Mouse (Mus musculus): Measurements from ENCODE around the gene Tiam2. TPM values are rescaled to one million over a fixed set of nuclear protein-coding genes. Genes with fewer than 3 reads are reported as not detected.

The Tiam2 gene
- polyA plus RNA-seq, 1 experiment from 2014 or later = 6.0 TPM

GRCm38 (mm10) chr17:3396881-3397281 is 70.5 kb downstream of the Tiam2 start:
- Histone ChIP-seq H3K9me3 (ENCODE audit: control insufficient read depth, low read length) (no peaks in the 10 kb centered on the region), H3K4me2 (ENCODE audit: low read depth, low read length) (no peak overlapping the region), H3K27ac (ENCODE audit: low read length) (no peak overlapping the region), H3K27me3 (ENCODE audit: control insufficient read depth, insufficient read depth, low read depth, low read length) (no peaks in the 10 kb centered on the region), H3K9ac (ENCODE audit: low read length) (no peak overlapping the region), H3K36me3 (ENCODE audit: control insufficient read depth, insufficient read depth, low read length) (no peaks in the 10 kb centered on the region), H3K4me3 (ENCODE audit: low read length) (no peak overlapping the region), H3K4me1 (replicated peaks; ENCODE audit: control insufficient read depth, insufficient read depth, low read length) (no peaks in the 10 kb centered on the region)
- no peak for ATAC-seq (ENCODE audit: low read depth)
- 70% methylated on average over 12 of the region's 12 CpGs for WGBS

GRCm38 (mm10) chr17:3397836-3398235 is 71.5 kb downstream of the Tiam2 start:
- Histone ChIP-seq H3K4me2 (ENCODE audit: low read depth, low read length) (no peak overlapping the region), H3K4me3 (ENCODE audit: low read length) (no peak overlapping the region), H3K9ac (ENCODE audit: low read length) (no peak overlapping the region), H3K27me3 (ENCODE audit: control insufficient read depth, insufficient read depth, low read depth, low read length) (no peaks in the 10 kb centered on the region), H3K4me1 (replicated peaks; ENCODE audit: control insufficient read depth, insufficient read depth, low read length) (no peaks in the 10 kb centered on the region), H3K36me3 (ENCODE audit: control insufficient read depth, insufficient read depth, low read length) (no peaks in the 10 kb centered on the region), H3K9me3 (ENCODE audit: control insufficient read depth, low read length) (no peaks in the 10 kb centered on the region), H3K27ac (ENCODE audit: low read length) (no peak overlapping the region)
- no peak for ATAC-seq (ENCODE audit: low read depth)
- WGBS = 55% methylated on average over 5 of the region's 5 CpGs

GRCm38 (mm10) chr17:3405350-3406073 is 79.1 kb downstream of the Tiam2 start:
- H3K36me3 ChIP-seq (ENCODE audit: control insufficient read depth, insufficient read depth, low read length) = no peaks in the 10 kb centered on the region
- ATAC-seq (ENCODE audit: low read depth) = no peak
- no peaks in the 10 kb centered on the region for H3K27me3 ChIP-seq (ENCODE audit: control insufficient read depth, insufficient read depth, low read depth, low read length)
- 63% methylated on average over 9 of the region's 9 CpGs for WGBS
- no peak overlapping the region for H3K4me2 ChIP-seq (ENCODE audit: low read depth, low read length)
- no peak overlapping the region for H3K4me3 ChIP-seq (ENCODE audit: low read length)
- H3K9me3 ChIP-seq (ENCODE audit: control insufficient read depth, low read length) = no peaks in the 10 kb centered on the region
- no peak overlapping the region for H3K27ac ChIP-seq (ENCODE audit: low read length)
- H3K9ac ChIP-seq (ENCODE audit: low read length) = no peak overlapping the region
- H3K4me1 ChIP-seq (replicated peaks; ENCODE audit: control insufficient read depth, insufficient read depth, low read length) = no peaks in the 10 kb centered on the region

- ATAC-seq (ENCODE audit: low read depth) = no peak
- Histone ChIP-seq H3K27me3 (ENCODE audit: control insufficient read depth, insufficient read depth, low read depth, low read length) (no peaks in the 10 kb centered on the region), H3K9me3 (ENCODE audit: control insufficient read depth, low read length) (no peaks in the 10 kb centered on the region), H3K9ac (ENCODE audit: low read length) (no peak overlapping the region), H3K36me3 (ENCODE audit: control insufficient read depth, insufficient read depth, low read length) (no peaks in the 10 kb centered on the region), H3K4me3 (ENCODE audit: low read length) (no peak overlapping the region), H3K4me2 (ENCODE audit: low read depth, low read length) (no peak overlapping the region), H3K27ac (ENCODE audit: low read length) (no peak overlapping the region), H3K4me1 (replicated peaks; ENCODE audit: control insufficient read depth, insufficient read depth, low read length) (no peaks in the 10 kb centered on the region)
- WGBS = 17% methylated on average over 1 of the region's 1 CpGs
Observed at GRCm38 (mm10) chr17:3407051-3407450, 80.7 kb downstream of the Tiam2 start.

GRCm38 (mm10) chr17:3410307-3410706 is 83.9 kb downstream of the Tiam2 start:
- 43% methylated on average over 2 of the region's 2 CpGs for WGBS
- H3K4me3 ChIP-seq (ENCODE audit: low read length) = no peak overlapping the region
- no peak overlapping the region for H3K9ac ChIP-seq (ENCODE audit: low read length)
- H3K36me3 ChIP-seq (ENCODE audit: control insufficient read depth, insufficient read depth, low read length) = no peaks in the 10 kb centered on the region
- ATAC-seq (ENCODE audit: low read depth) = no peak
- H3K9me3 ChIP-seq (ENCODE audit: control insufficient read depth, low read length) = no peaks in the 10 kb centered on the region
- no peak overlapping the region for H3K4me2 ChIP-seq (ENCODE audit: low read depth, low read length)
- H3K27me3 ChIP-seq (ENCODE audit: control insufficient read depth, insufficient read depth, low read depth, low read length) = no peaks in the 10 kb centered on the region
- 0 out of 2 replicates have a peak, but pooled peaks cover 2% of the 10 kb centered on the region for H3K4me1 ChIP-seq (replicated peaks; ENCODE audit: control insufficient read depth, insufficient read depth, low read length)
- H3K27ac ChIP-seq (ENCODE audit: low read length) = no peak overlapping the region

GRCm38 (mm10) chr17:3412771-3413170 is 86.4 kb downstream of the Tiam2 start:
- ATAC-seq (ENCODE audit: low read depth) = no peak
- H3K4me1 ChIP-seq (replicated peaks; ENCODE audit: control insufficient read depth, insufficient read depth, low read length) = 0 out of 2 replicates have a peak, but pooled peaks cover 2% of the 10 kb centered on the region
- H3K9me3 ChIP-seq (ENCODE audit: control insufficient read depth, low read length) = no peaks in the 10 kb centered on the region
- no peak overlapping the region for H3K9ac ChIP-seq (ENCODE audit: low read length)
- no peak overlapping the region for H3K27ac ChIP-seq (ENCODE audit: low read length)
- no peaks in the 10 kb centered on the region for H3K36me3 ChIP-seq (ENCODE audit: control insufficient read depth, insufficient read depth, low read length)
- 85% methylated on average over 4 of the region's 4 CpGs for WGBS
- H3K4me2 ChIP-seq (ENCODE audit: low read depth, low read length) = no peak overlapping the region
- no peak overlapping the region for H3K4me3 ChIP-seq (ENCODE audit: low read length)
- H3K27me3 ChIP-seq (ENCODE audit: control insufficient read depth, insufficient read depth, low read depth, low read length) = no peaks in the 10 kb centered on the region

DNA sequence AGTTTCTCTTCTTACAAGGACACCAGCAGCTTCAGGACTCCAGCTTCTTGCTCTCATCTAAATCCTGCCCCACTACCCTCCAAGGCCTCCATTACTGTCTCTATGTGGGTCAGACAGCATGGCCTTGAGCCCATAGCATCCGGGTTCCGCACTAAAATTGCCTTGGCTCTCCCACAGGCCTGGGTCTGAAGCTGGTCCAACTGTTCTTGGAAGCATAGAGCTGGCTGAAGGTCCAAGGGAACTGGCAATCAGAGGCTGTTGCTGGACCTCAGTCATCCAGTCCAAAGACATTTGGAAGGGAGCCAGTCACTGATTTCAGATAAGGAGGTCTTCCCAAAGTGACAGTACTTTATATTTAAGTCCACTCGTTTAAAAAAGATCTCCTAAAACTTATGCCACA is 89.2 kb downstream of the Tiam2 start:
- Histone ChIP-seq H3K4me3 (ENCODE audit: low read length) (no peak overlapping the region), H3K27me3 (ENCODE audit: control insufficient read depth, insufficient read depth, low read depth, low read length) (no peaks in the 10 kb centered on the region), H3K9me3 (ENCODE audit: control insufficient read depth, low read length) (no peaks in the 10 kb centered on the region), H3K36me3 (ENCODE audit: control insufficient read depth, insufficient read depth, low read length) (no peaks in the 10 kb centered on the region), H3K27ac (ENCODE audit: low read length) (peak overlapping the region; percentile 30; the same call in 1 of the 2 replicates), H3K4me2 (ENCODE audit: low read depth, low read length) (no peak overlapping the region), H3K9ac (ENCODE audit: low read length) (no peak overlapping the region), H3K4me1 (replicated peaks; ENCODE audit: control insufficient read depth, insufficient read depth, low read length) (0 out of 2 replicates have a peak, but pooled peaks cover 2% of the 10 kb centered on the region)
- peak; percentile 85 for ATAC-seq (ENCODE audit: low read depth)
- 45% methylated on average over 3 of the region's 3 CpGs for whole genome bisulfite sequencing

DNA sequence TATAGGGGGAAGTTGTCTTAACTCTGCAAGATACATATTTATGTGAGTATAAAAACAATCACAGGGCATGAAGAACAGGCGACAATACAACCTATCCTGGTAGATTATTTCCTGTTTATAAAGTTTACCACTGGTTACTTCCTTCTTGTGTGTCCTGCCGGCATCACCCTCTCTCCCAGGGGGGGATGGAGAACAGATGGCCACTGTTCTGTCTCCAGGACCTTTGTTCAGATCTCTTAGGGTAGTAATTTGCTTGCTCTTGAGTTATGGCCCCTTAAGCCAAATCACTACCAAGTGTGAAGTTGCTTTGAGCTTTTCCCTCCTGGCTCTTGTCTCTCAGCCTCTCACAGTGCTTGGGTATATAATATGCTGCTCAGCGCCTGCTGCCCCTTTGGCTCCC is 90.0 kb downstream of the Tiam2 start:
- no peaks in the 10 kb centered on the region for H3K27me3 ChIP-seq (ENCODE audit: control insufficient read depth, insufficient read depth, low read depth, low read length)
- 0 out of 2 replicates have a peak, but pooled peaks cover 2% of the 10 kb centered on the region for H3K4me1 ChIP-seq (replicated peaks; ENCODE audit: control insufficient read depth, insufficient read depth, low read length)
- no peaks in the 10 kb centered on the region for H3K36me3 ChIP-seq (ENCODE audit: control insufficient read depth, insufficient read depth, low read length)
- H3K4me3 ChIP-seq (ENCODE audit: low read length) = no peak overlapping the region
- WGBS = 69% methylated on average over 3 of the region's 3 CpGs
- no peaks in the 10 kb centered on the region for H3K9me3 ChIP-seq (ENCODE audit: control insufficient read depth, low read length)
- ATAC-seq (ENCODE audit: low read depth) = no peak
- no peak overlapping the region for H3K9ac ChIP-seq (ENCODE audit: low read length)
- H3K27ac ChIP-seq (ENCODE audit: low read length) = no peak overlapping the region
- H3K4me2 ChIP-seq (ENCODE audit: low read depth, low read length) = no peak overlapping the region

DNA sequence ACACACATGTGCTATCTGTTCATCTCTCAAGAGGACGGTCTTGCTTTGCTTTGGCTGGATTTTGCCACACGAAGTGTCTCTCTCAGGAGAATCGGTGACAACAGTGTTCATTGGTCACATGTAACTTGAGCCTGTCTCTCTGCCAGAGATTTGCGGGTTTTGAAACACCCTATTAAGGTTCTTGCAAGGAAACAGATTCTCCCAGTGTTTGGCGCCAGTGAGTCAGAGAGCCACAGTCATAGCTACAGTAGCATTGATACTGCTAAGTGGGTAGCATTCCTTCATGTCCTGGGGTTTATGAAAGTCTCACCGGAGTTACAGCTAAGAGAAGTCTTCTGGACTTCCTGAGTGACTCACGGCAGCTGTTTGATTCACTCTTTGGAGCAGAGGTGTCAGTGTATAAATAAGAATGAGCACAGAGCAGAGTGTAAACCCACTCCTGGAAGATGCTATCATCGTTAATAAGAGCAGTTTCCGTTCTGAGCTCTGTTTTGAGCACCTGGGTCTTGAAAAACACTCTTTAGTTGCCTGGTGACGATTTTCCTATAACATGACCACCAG is 93.1 kb downstream of the Tiam2 start:
- Histone ChIP-seq H3K4me3 (ENCODE audit: low read length) (no peak overlapping the region), H3K9ac (ENCODE audit: low read length) (no peak overlapping the region), H3K27ac (ENCODE audit: low read length) (no peak overlapping the region), H3K36me3 (ENCODE audit: control insufficient read depth, insufficient read depth, low read length) (no peaks in the 10 kb centered on the region), H3K4me2 (ENCODE audit: low read depth, low read length) (no peak overlapping the region), H3K4me1 (replicated peaks; ENCODE audit: control insufficient read depth, insufficient read depth, low read length) (0 out of 2 replicates have a peak, but pooled peaks cover 2% of the 10 kb centered on the region), H3K9me3 (ENCODE audit: control insufficient read depth, low read length) (no peaks in the 10 kb centered on the region), H3K27me3 (ENCODE audit: control insufficient read depth, insufficient read depth, low read depth, low read length) (no peaks in the 10 kb centered on the region)
- 48% methylated on average over 10 of the region's 10 CpGs for WGBS
- ATAC-seq (ENCODE audit: low read depth) = no peak

All from lung, embryonic 16.5 days (tissue).